ENCODE assay signal across 29 mouse cellular contexts in the genomic region with DNA sequence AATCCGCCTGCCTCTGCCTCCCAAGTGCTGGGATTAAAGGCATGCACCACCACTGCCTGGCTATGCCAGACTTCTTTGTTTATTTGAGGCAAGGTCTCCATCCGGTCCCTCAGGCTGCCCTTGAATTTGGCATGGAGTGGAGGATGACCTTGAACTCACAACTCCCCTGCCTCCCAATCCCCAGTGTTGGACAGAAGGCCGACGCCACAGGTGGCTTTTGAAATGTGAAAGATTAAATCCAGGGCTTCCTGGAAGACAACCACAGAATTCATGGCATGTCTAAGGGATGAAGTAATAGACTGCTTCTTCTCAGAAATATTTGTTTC. TPM values are rescaled to one million over a fixed set of nuclear protein-coding genes. Genes with fewer than 3 reads are reported as not detected.
DNase-seq lines count a peak whose midpoint lies in the region; ATAC-seq and TF ChIP-seq lines count a peak whose summit lies in the region.
"Had no signal": no experiment of that assay in that cellular context is flagged by ENCODE, and none has a peak within 500 bp of the region (broad histone marks: within the 10 kb centered on the region; RNA-seq: fewer than 3 reads in every experiment).

No protein-coding gene starts in this region.

- no peak for TF ChIP-seq EP300 in liver, postnatal 0 days (IDR thresholded peaks at IDR 0.05; ENCODE audit: low read depth)
- peak; percentile 97 for TF ChIP-seq EP300 in ES-Bruce4 (IDR thresholded peaks at IDR 0.05; ENCODE audit: insufficient read depth, low read depth, low read length)

- H3K9ac ChIP-seq in liver, embryonic 13.5 days: no peak overlapping the region
- no peak overlapping the region for H3K9ac ChIP-seq in liver, postnatal 0 days (replicated peaks)
- H3K9ac ChIP-seq in ES-Bruce4 (ENCODE audit: low read depth, poor library complexity, severe bottlenecking): peak overlapping the region; percentile 64; the same call in 1 of the 2 replicates
- peak overlapping the region; percentile 54; the same call in 1 of the 2 replicates for H3K9ac ChIP-seq in ES-E14 (ENCODE audit: insufficient read depth, low read depth, low read length, poor library complexity, severe bottlenecking)
- no peak overlapping the region for H3K9ac ChIP-seq in intestine, embryonic 16.5 days (ENCODE audit: low read depth, low read length)
- H3K9ac ChIP-seq: forebrain, embryonic 15.5 days; hindbrain, embryonic 13.5 days; intestine, embryonic 15.5 days had no signal

- peaks cover 84% of the 10 kb centered on the region for H3K4me1 ChIP-seq in liver, embryonic 13.5 days (replicated peaks)
- H3K4me1 ChIP-seq in liver, postnatal 0 days (ENCODE audit: insufficient read depth): peaks cover 29% of the 10 kb centered on the region
- H3K4me1 ChIP-seq in ES-Bruce4 (ENCODE audit: control insufficient read depth, insufficient read depth, low read length) (peaks cover 10% of the 10 kb centered on the region), ES-E14 (ENCODE audit: control insufficient read depth in 2 of 2, insufficient read depth in 2 of 2, low read length in 2 of 2, poor library complexity in 1 of 2) (peaks cover 14 to 27% of the 10 kb centered on the region in 2 experiments)
- H3K4me1 ChIP-seq in intestine, embryonic 16.5 days (ENCODE audit: control insufficient read depth, insufficient read depth, low read length): no peaks in the 10 kb centered on the region
- H3K4me1 ChIP-seq: forebrain, embryonic 15.5 days; hindbrain, embryonic 13.5 days; intestine, embryonic 15.5 days had no signal

- no peak for TF ChIP-seq POLR2A in ES-Bruce4 (IDR thresholded peaks at IDR 0.05; ENCODE audit: insufficient read depth, low read length)

- no peak for DNase-seq in liver, embryonic 13.5 days
- no peak for DNase-seq in liver, postnatal 0 days
- DNase-seq in ES-E14 (ENCODE audit: low read depth, low spot score): no peak
- DNase-seq in ZHBTc4 (ENCODE audit: low read depth, low spot score): peak; percentile 85
- DNase-seq in right cerebral cortex, postnatal 4 days: no peak
- no peak for DNase-seq in natural killer cell, adult 2 months (ENCODE audit: low spot score in 2 of 2)
- DNase-seq: adrenal gland, adult 8-10 months; adrenal gland, postnatal 36 days; cerebellum, adult 11 months; cerebellum, adult 8-10 months; gastrocnemius, postnatal 25 days; heart, adult 18-20 months; heart, postnatal 10 days; heart, postnatal 36 days had no signal

- 75% methylated on average over 4 of the region's 4 CpGs for WGBS in liver, embryonic 13.5 days (ENCODE audit: insufficient replicate concordance)
- WGBS in liver, postnatal 0 days (ENCODE audit: insufficient replicate concordance): 74% methylated on average over 4 of the region's 4 CpGs
- WGBS in intestine, embryonic 16.5 days: 76% methylated on average over 4 of the region's 4 CpGs

- no peak for ATAC-seq in liver, embryonic 13.5 days (ENCODE audit: low read depth)
- no peak for ATAC-seq in liver, postnatal 0 days
- ATAC-seq in intestine, embryonic 16.5 days: no peak
- ATAC-seq: activated CD4-positive, CD25-positive, alpha-beta regulatory T cell, adult 4 months; forebrain, embryonic 15.5 days; hindbrain, embryonic 16.5 days; intestine, embryonic 15.5 days; Patski had no signal

- H3K4me3 ChIP-seq in liver, embryonic 13.5 days (replicated peaks): no peak overlapping the region
- H3K4me3 ChIP-seq in liver, postnatal 0 days (ENCODE audit: low read depth, low read length): no peak overlapping the region
- H3K4me3 ChIP-seq in ES-Bruce4 (ENCODE audit: low read depth, low read length): no peak overlapping the region
- H3K4me3 ChIP-seq in ES-E14 (ENCODE audit: insufficient read depth in 1 of 2, low read depth in 1 of 2, low read length in 2 of 2, poor library complexity in 1 of 2, severe bottlenecking in 1 of 2): no peak overlapping the region
- H3K4me3 ChIP-seq in intestine, embryonic 16.5 days (ENCODE audit: low read length): no peak overlapping the region
- H3K4me3 ChIP-seq: forebrain, embryonic 10.5 days; forebrain, embryonic 15.5 days; heart, embryonic 12.5 days; heart, embryonic 15.5 days; hindbrain, embryonic 10.5 days; hindbrain, embryonic 13.5 days; intestine, embryonic 15.5 days had no signal

- no peak overlapping the region for H3K4me2 ChIP-seq in liver, embryonic 13.5 days
- no peak overlapping the region for H3K4me2 ChIP-seq in liver, postnatal 0 days (ENCODE audit: low read depth, low read length)
- no peak overlapping the region for H3K4me2 ChIP-seq in intestine, embryonic 16.5 days (ENCODE audit: low read depth, low read length)
- H3K4me2 ChIP-seq: forebrain, embryonic 15.5 days; heart, embryonic 12.5 days; heart, embryonic 15.5 days; hindbrain, embryonic 13.5 days; intestine, embryonic 15.5 days had no signal

- H3K27me3 ChIP-seq in liver, embryonic 13.5 days: no peaks in the 10 kb centered on the region
- no peaks in the 10 kb centered on the region for H3K27me3 ChIP-seq in liver, postnatal 0 days (ENCODE audit: insufficient read depth, low read length)
- H3K27me3 ChIP-seq in ES-Bruce4 (ENCODE audit: control insufficient read depth, insufficient read depth, low read length, poor library complexity, severe bottlenecking): no peaks in the 10 kb centered on the region
- H3K27me3 ChIP-seq in intestine, embryonic 16.5 days (replicated peaks; ENCODE audit: control insufficient read depth, insufficient read depth, low read length): no peaks in the 10 kb centered on the region
- H3K27me3 ChIP-seq: forebrain, embryonic 15.5 days; heart, embryonic 12.5 days; heart, embryonic 15.5 days; hindbrain, embryonic 13.5 days; intestine, embryonic 15.5 days; Patski had no signal

- peak overlapping the region; percentile 93 for H3K27ac ChIP-seq in liver, embryonic 13.5 days
- H3K27ac ChIP-seq in liver, postnatal 0 days (ENCODE audit: low read depth): no peak overlapping the region
- peak overlapping the region; percentile 92 for H3K27ac ChIP-seq in ES-Bruce4 (ENCODE audit: insufficient read depth, low read length)
- H3K27ac ChIP-seq in ES-E14 (ENCODE audit: insufficient read depth, low read depth, low read length, poor library complexity, severe bottlenecking): peak overlapping the region; percentile 87
- no peak overlapping the region for H3K27ac ChIP-seq in intestine, embryonic 16.5 days (ENCODE audit: low read length)
- H3K27ac ChIP-seq: forebrain, embryonic 10.5 days; forebrain, embryonic 15.5 days; hindbrain, embryonic 10.5 days; hindbrain, embryonic 13.5 days; intestine, embryonic 15.5 days had no signal

- in situ Hi-C loops in ES-E14 (cut with MboI; ENCODE audit: low sequenced_read_pairs in 2 of 2, unreplicated experiment in 2 of 2): no loop called here

- H3K36me3 ChIP-seq in liver, embryonic 13.5 days: no peaks in the 10 kb centered on the region
- no peaks in the 10 kb centered on the region for H3K36me3 ChIP-seq in liver, postnatal 0 days (replicated peaks; ENCODE audit: insufficient read depth, low read length)
- H3K36me3 ChIP-seq in ES-Bruce4 (ENCODE audit: control insufficient read depth, insufficient read depth, low read length, poor library complexity, severe bottlenecking) (no peaks in the 10 kb centered on the region), ES-E14 (ENCODE audit: control insufficient read depth, insufficient read depth, low read length, poor library complexity, severe bottlenecking) (no peaks in the 10 kb centered on the region)
- H3K36me3 ChIP-seq in intestine, embryonic 16.5 days (ENCODE audit: control insufficient read depth, insufficient read depth, low read length): no peaks in the 10 kb centered on the region
- H3K36me3 ChIP-seq: forebrain, embryonic 10.5 days; forebrain, embryonic 15.5 days; heart, embryonic 12.5 days; heart, embryonic 15.5 days; hindbrain, embryonic 10.5 days; hindbrain, embryonic 13.5 days; intestine, embryonic 15.5 days had no signal

- no peaks in the 10 kb centered on the region for H3K9me3 ChIP-seq in liver, embryonic 13.5 days (replicated peaks)
- no peaks in the 10 kb centered on the region for H3K9me3 ChIP-seq in liver, postnatal 0 days (ENCODE audit: low read length)
- no peaks in the 10 kb centered on the region for H3K9me3 ChIP-seq in ES-Bruce4 (replicated peaks; ENCODE audit: control insufficient read depth, insufficient read depth, low read length, poor library complexity, severe bottlenecking)
- H3K9me3 ChIP-seq in ES-E14 (ENCODE audit: control insufficient read depth, insufficient read depth, low read depth, low read length): no peaks in the 10 kb centered on the region
- H3K9me3 ChIP-seq in intestine, embryonic 16.5 days (ENCODE audit: control insufficient read depth, low read length): no peaks in the 10 kb centered on the region
- H3K9me3 ChIP-seq: forebrain, embryonic 10.5 days; forebrain, embryonic 15.5 days; heart, embryonic 12.5 days; heart, embryonic 15.5 days; hindbrain, embryonic 10.5 days; hindbrain, embryonic 13.5 days; intestine, embryonic 15.5 days had no signal

- TF ChIP-seq CTCF in liver, postnatal 0 days (IDR thresholded peaks at IDR 0.05; ENCODE audit: low read depth): no peak
- no peak for TF ChIP-seq CTCF in ES-Bruce4 (IDR thresholded peaks at IDR 0.05; ENCODE audit: low read depth, low read length)

RNA-seq across cellular contexts. Expression of a gene that starts 4.0 kb away (rescaled TPM):
- polyA plus RNA-seq in liver, embryonic 13.5 days (2015; fragmentation: Nextera tagmentation; extraction: Ambion mirVana): 0.60 and 0.91 TPM in 2 replicates
- 0.41 and 0.54 TPM in 2 replicates for polyA plus RNA-seq in liver, postnatal 0 days (2015; fragmentation: Nextera tagmentation; extraction: Ambion mirVana)
- polyA plus RNA-seq in ES-Bruce4 (2011; ENCODE audit: insufficient read depth, insufficient read length, low read depth, missing spikeins): 16.7 and 19.1 TPM in 2 replicates
- 33.2 and 46.0 TPM in 2 replicates for total RNA-seq in ES-E14 (2012; rRNA removed)
- polyA plus RNA-seq in intestine, embryonic 16.5 days (2015; fragmentation: Nextera tagmentation; extraction: Ambion mirVana): 0.40 TPM in 1 of 2 replicates, not detected in the other
- total RNA-seq: adrenal gland, adult 8-10 months; adrenal gland, postnatal 36 days; gastrocnemius, adult 8-10 months; gastrocnemius, postnatal 25 days; heart, adult 18-20 months; heart, postnatal 10 days; heart, postnatal 36 days had no signal
- polyA plus RNA-seq: embryonic facial prominence, embryonic 14.5 days; gonadal fat pad, adult 2 months; heart, embryonic 15.5 days; Patski had no signal

RNA-seq across cellular contexts. Expression of a gene that starts 8.3 kb away (rescaled TPM):
- polyA plus RNA-seq in liver, embryonic 13.5 days (2015; fragmentation: Nextera tagmentation; extraction: Ambion mirVana): 25.5 and 27.6 TPM in 2 replicates
- polyA plus RNA-seq in liver, postnatal 0 days (2015; fragmentation: Nextera tagmentation; extraction: Ambion mirVana): 12.6 and 13.0 TPM in 2 replicates
- 40.2 and 42.3 TPM in 2 replicates for polyA plus RNA-seq in ES-Bruce4 (2011; ENCODE audit: insufficient read depth, insufficient read length, low read depth, missing spikeins)
- 67.3 and 73.7 TPM in 2 replicates for total RNA-seq in ES-E14 (2012; rRNA removed)
- polyA plus RNA-seq in intestine, embryonic 16.5 days (2015; fragmentation: Nextera tagmentation; extraction: Ambion mirVana): 37.6 and 41.6 TPM in 2 replicates

RNA-seq across cellular contexts. Expression of a gene that starts 10.5 kb away (rescaled TPM):
- polyA plus RNA-seq in liver, embryonic 13.5 days (2015; fragmentation: Nextera tagmentation; extraction: Ambion mirVana): 6.9 and 7.6 TPM in 2 replicates
- polyA plus RNA-seq in liver, postnatal 0 days (2015; fragmentation: Nextera tagmentation; extraction: Ambion mirVana): 2.6 and 3.6 TPM in 2 replicates
- polyA plus RNA-seq in ES-Bruce4 (2011; ENCODE audit: insufficient read depth, insufficient read length, low read depth, missing spikeins): 155 and 186 TPM in 2 replicates
- total RNA-seq in ES-E14 (2012; rRNA removed): 149 and 187 TPM in 2 replicates
- 5.9 and 7.0 TPM in 2 replicates for polyA plus RNA-seq in intestine, embryonic 16.5 days (2015; fragmentation: Nextera tagmentation; extraction: Ambion mirVana)

RNA-seq across cellular contexts. Expression of a gene that starts 14.7 kb away (rescaled TPM):
- 27.6 and 30.5 TPM in 2 replicates for polyA plus RNA-seq in liver, embryonic 13.5 days (2015; fragmentation: Nextera tagmentation; extraction: Ambion mirVana)
- polyA plus RNA-seq in liver, postnatal 0 days (2015; fragmentation: Nextera tagmentation; extraction: Ambion mirVana): 47.0 and 47.9 TPM in 2 replicates
- 81.0 and 97.3 TPM in 2 replicates for polyA plus RNA-seq in ES-Bruce4 (2011; ENCODE audit: insufficient read depth, insufficient read length, low read depth, missing spikeins)
- total RNA-seq in ES-E14 (2012; rRNA removed): 39.4 and 64.9 TPM in 2 replicates
- polyA plus RNA-seq in intestine, embryonic 16.5 days (2015; fragmentation: Nextera tagmentation; extraction: Ambion mirVana): 44.5 and 45.8 TPM in 2 replicates

RNA-seq across cellular contexts. Expression of a gene that starts 14.8 kb away (rescaled TPM):
- 10.1 and 10.7 TPM in 2 replicates for polyA plus RNA-seq in liver, embryonic 13.5 days (2015; fragmentation: Nextera tagmentation; extraction: Ambion mirVana)
- 7.1 and 7.9 TPM in 2 replicates for polyA plus RNA-seq in liver, postnatal 0 days (2015; fragmentation: Nextera tagmentation; extraction: Ambion mirVana)
- polyA plus RNA-seq in ES-Bruce4 (2011; ENCODE audit: insufficient read depth, insufficient read length, low read depth, missing spikeins): 14.8 and 20.7 TPM in 2 replicates
- total RNA-seq in ES-E14 (2012; rRNA removed): 32.8 and 34.8 TPM in 2 replicates
- polyA plus RNA-seq in intestine, embryonic 16.5 days (2015; fragmentation: Nextera tagmentation; extraction: Ambion mirVana): 12.9 and 15.0 TPM in 2 replicates

Comparison
In these comparisons a context has a peak if more than half of its experiments do, and no peak if none do; other contexts are left out.
1. H3K27ac ChIP-seq: peak in liver, embryonic 13.5 days (single experiment), ES-Bruce4 (single experiment) and ES-E14 (single experiment); none in liver, postnatal 0 days (single experiment) and intestine, embryonic 16.5 days (single experiment).
2. H3K9ac ChIP-seq: peak in ES-Bruce4 (single experiment) and ES-E14 (single experiment); none in liver, embryonic 13.5 days (single experiment), liver, postnatal 0 days (single experiment) and intestine, embryonic 16.5 days (single experiment).
3. RNA of a gene that starts 10.5 kb away (polyA plus RNA-seq): 155 to 186 TPM in ES-Bruce4; 5.9 to 7.0 TPM in intestine, embryonic 16.5 days, 6.9 to 7.6 TPM in liver, embryonic 13.5 days and 2.6 to 3.6 TPM in liver, postnatal 0 days; every median in the first group is over 10 times any median in the second.